Mouse (Mus musculus) hindbrain, embryonic 15.5 days (tissue): Measurements from ENCODE around the gene Aipl1. TPM values are rescaled to one million over a fixed set of nuclear protein-coding genes. Genes with fewer than 3 reads are reported as not detected.

ENCODE experiments used
- ATAC-seq: fragments of 200-750 bp; cut with Nextera tagmentation; 2 replicates; pipeline ENCODE4 v1.8.0; 2017; ENCODE audit warnings: low read depth, moderate number of reproducible peaks, moderate TSS enrichment; ENCODE audit not compliant: low FRiP score
- H3K27ac ChIP-seq: fragments of 300-500 bp; sonication (generic); replicated peaks from 2 replicates; pipeline ENCODE4 v1.5.1; 2015; ENCODE audit warnings: mild to moderate bottlenecking, inconsistent platforms
- H3K27me3 ChIP-seq: fragments of 300-500 bp; sonication (generic); 2 replicates; pipeline ENCODE4 v1.6.1; 2015; ENCODE audit warnings: control low read depth, inconsistent platforms
- H3K36me3 ChIP-seq: fragments of 300-500 bp; sonication (generic); 2 replicates; pipeline ENCODE4 v1.6.1; 2015; ENCODE audit warnings: control low read depth, inconsistent platforms
- H3K4me1 ChIP-seq: fragments of 300-500 bp; sonication (generic); replicated peaks from 2 replicates; pipeline ENCODE4 v1.6.1; 2015; ENCODE audit warnings: control low read depth, inconsistent platforms
- H3K4me2 ChIP-seq: fragments of 300-500 bp; sonication (generic); 2 replicates; pipeline ENCODE4 v1.6.1; 2015; ENCODE audit warnings: moderate library complexity, mild to moderate bottlenecking, inconsistent platforms
- H3K4me3 ChIP-seq: fragments of 300-500 bp; sonication (generic); 2 replicates; pipeline ENCODE4 v1.5.1; 2015; ENCODE audit warnings: mild to moderate bottlenecking, inconsistent platforms
- H3K9ac ChIP-seq: fragments of 300-500 bp; sonication (generic); 2 replicates; pipeline ENCODE4 v1.6.1; 2015; ENCODE audit warnings: inconsistent platforms
- H3K9me3 ChIP-seq: fragments of 300-500 bp; sonication (generic); 2 replicates; pipeline ENCODE4 v1.6.1; 2016; ENCODE audit warnings: control low read depth, inconsistent platforms
- WGBS: fragments of 180-500 bp; shearing (Covaris S2); methylation state at CpG from one replicate; pipeline ENCODE4 v1.1.7; 2015; 5-methylcytosine and 5-hydroxymethylcytosine counted together
- polyA plus RNA-seq: library from polyadenylated mRNA; unstranded; fragments of >200 nt; fragmentation: Nextera tagmentation; extraction: Ambion mirVana; gene quantifications from 2 replicates; pipeline ENCODE4 v1.2.1, GENCODE M21; 2015

Gene Aipl1
- polyA plus RNA-seq, 1 experiment from 2014 or later: 0.43 TPM

- no peak overlapping the region for H3K4me2 ChIP-seq
- H3K4me3 ChIP-seq: no peak overlapping the region
- WGBS: 60% methylated on average over 14 of the region's 14 CpGs
- H3K4me1 ChIP-seq: peaks cover 32% of the 10 kb centered on the region
- ATAC-seq: no peak
- H3K27ac ChIP-seq: no peak overlapping the region
- H3K36me3 ChIP-seq: no peaks in the 10 kb centered on the region
- H3K27me3 ChIP-seq: 0 out of 2 replicates have a peak, but pooled peaks cover 2% of the 10 kb centered on the region
- H3K9ac ChIP-seq: no peak overlapping the region
- H3K9me3 ChIP-seq: no peaks in the 10 kb centered on the region
Observed at GRCm38 (mm10) chr11:71987159-71988150, 49.9 kb downstream of the Aipl1 start.

GRCm38 (mm10) chr11:71985783-71986182 is 51.5 kb downstream of the Aipl1 start:
- Histone ChIP-seq H3K27ac (0 out of 2 replicates have a peak overlapping the region, but pooled peaks have one; percentile 18), H3K36me3 (no peaks in the 10 kb centered on the region), H3K4me2 (no peak overlapping the region), H3K4me3 (no peak overlapping the region), H3K4me1 (peaks cover 32% of the 10 kb centered on the region), H3K27me3 (0 out of 2 replicates have a peak, but pooled peaks cover 2% of the 10 kb centered on the region), H3K9me3 (no peaks in the 10 kb centered on the region), H3K9ac (no peak overlapping the region)
- peak; percentile 36; the same call in 1 of the 2 replicates for ATAC-seq
- 78% methylated on average over 2 of the region's 2 CpGs for WGBS

GRCm38 (mm10) chr11:71985101-71985711 is 52.1 kb downstream of the Aipl1 start:
- H3K27me3 ChIP-seq: 0 out of 2 replicates have a peak, but pooled peaks cover 2% of the 10 kb centered on the region
- no peak overlapping the region for H3K4me3 ChIP-seq
- peaks cover 32% of the 10 kb centered on the region for H3K4me1 ChIP-seq
- no peaks in the 10 kb centered on the region for H3K9me3 ChIP-seq
- no peak overlapping the region for H3K9ac ChIP-seq
- no peak overlapping the region for H3K4me2 ChIP-seq
- H3K36me3 ChIP-seq: no peaks in the 10 kb centered on the region
- ATAC-seq: peak; percentile 63; the same call in 1 of the 2 replicates
- 22% methylated on average over 4 of the region's 4 CpGs for WGBS
- H3K27ac ChIP-seq: 0 out of 2 replicates have a peak overlapping the region, but pooled peaks have one; percentile 18

GRCm38 (mm10) chr11:71984093-71984492 is 53.2 kb downstream of the Aipl1 start:
- Histone ChIP-seq H3K27ac (no peak overlapping the region), H3K27me3 (0 out of 2 replicates have a peak, but pooled peaks cover 2% of the 10 kb centered on the region), H3K4me1 (peaks cover 32% of the 10 kb centered on the region), H3K36me3 (no peaks in the 10 kb centered on the region), H3K4me3 (no peak overlapping the region), H3K9ac (no peak overlapping the region), H3K9me3 (no peaks in the 10 kb centered on the region), H3K4me2 (no peak overlapping the region)
- WGBS: 85% methylated on average over 2 of the region's 2 CpGs
- ATAC-seq: no peak

Other genes starting within 250 kb of the Aipl1 start
- gene Pimreg, start 4.5 kb upstream of the Aipl1 start, polyA plus RNA-seq: 35.4 and 41.2 TPM in 2 replicates
- 4.6 and 5.4 TPM in 2 replicates for gene Pitpnm3, start 98.3 kb upstream of the Aipl1 start, polyA plus RNA-seq
- gene Gm43951, start 169.3 kb upstream of the Aipl1 start, polyA plus RNA-seq: 1.5 and 1.6 TPM in 2 replicates
- gene 4933427D14Rik, start 169.9 kb upstream of the Aipl1 start, polyA plus RNA-seq: 16.3 and 20.5 TPM in 2 replicates
- gene Txndc17, start 170.0 kb upstream of the Aipl1 start, polyA plus RNA-seq: 147 and 155 TPM in 2 replicates
- gene Med31, start 178.1 kb upstream of the Aipl1 start, polyA plus RNA-seq: 50.5 and 54.2 TPM in 2 replicates
- 1.9 and 2.0 TPM in 2 replicates for gene Slc13a5, start 229.7 kb upstream of the Aipl1 start, polyA plus RNA-seq